Mouse (Mus musculus): ENCODE measurements around the gene Amot.

- TF ChIP-seq CTCF (IDR thresholded peaks at IDR 0.05; ENCODE audit: low read depth, low read length) = no peak
- TF ChIP-seq POLR2A (IDR thresholded peaks at IDR 0.05; ENCODE audit: borderline replicate concordance, low read depth, low read length) = no peak
Observed at GRCm38 (mm10) chrX:145510675-145511074, 5.7 kb upstream of the Amot start.
